Mouse (Mus musculus) limb, embryonic 15.5 days (tissue): ENCODE data around the gene Ptprh. TPM values are rescaled to one million over a fixed set of nuclear protein-coding genes. Genes with fewer than 3 reads are reported as not detected.
"Not testable (repeated sequence)": the region's sequence is repeated elsewhere in the genome, so short reads cannot be mapped to it uniquely, and the experiment has no call there.

ENCODE experiments used
- ATAC-seq: fragments of 200-750 bp; cut with Nextera tagmentation; 2 replicates; pipeline ENCODE4 v1.8.0; 2017; ENCODE audit warnings: low read depth, moderate TSS enrichment; ENCODE audit not compliant: insufficient number of reproducible peaks, low FRiP score, low TSS enrichment
- H3K27ac ChIP-seq: fragments of 300-500 bp; sonication (generic); 2 replicates; pipeline ENCODE4 v1.5.1; 2015; ENCODE audit warnings: moderate library complexity, mild to moderate bottlenecking, inconsistent platforms
- H3K27me3 ChIP-seq: fragments of 300-500 bp; sonication (generic); 2 replicates; pipeline ENCODE4 v1.6.1; 2015; ENCODE audit warnings: inconsistent platforms
- H3K36me3 ChIP-seq: fragments of 300-500 bp; sonication (generic); 2 replicates; pipeline ENCODE4 v1.6.1; 2015; ENCODE audit warnings: inconsistent platforms
- H3K4me1 ChIP-seq: fragments of 300-500 bp; sonication (generic); 2 replicates; pipeline ENCODE4 v1.6.1; 2015; ENCODE audit warnings: inconsistent platforms
- H3K4me2 ChIP-seq: fragments of 300-500 bp; sonication (generic); 2 replicates; pipeline ENCODE4 v1.6.1; 2015; ENCODE audit warnings: mild to moderate bottlenecking, inconsistent platforms
- H3K4me3 ChIP-seq: fragments of 300-500 bp; sonication (generic); 2 replicates; pipeline ENCODE4 v1.5.1; 2015; ENCODE audit warnings: mild to moderate bottlenecking, inconsistent platforms
- H3K9ac ChIP-seq: fragments of 300-500 bp; sonication (generic); 2 replicates; pipeline ENCODE4 v1.6.1; 2015; ENCODE audit warnings: inconsistent platforms
- H3K9me3 ChIP-seq: fragments of 300-500 bp; sonication (generic); 2 replicates; pipeline ENCODE4 v1.6.1; 2016; ENCODE audit warnings: inconsistent platforms
- WGBS: fragments of 180-500 bp; shearing (Covaris S2); methylation state at CpG from one replicate; pipeline ENCODE4 v1.1.7; 2015; 5-methylcytosine and 5-hydroxymethylcytosine counted together
- polyA plus RNA-seq: library from polyadenylated mRNA; unstranded; fragments of >200 nt; fragmentation: Nextera tagmentation; extraction: Ambion mirVana; gene quantifications from 2 replicates; pipeline ENCODE4 v1.2.1, GENCODE M21; 2015

Ptprh gene
- polyA plus RNA-seq, 1 experiment from 2014 or later, result not detected

DNA sequence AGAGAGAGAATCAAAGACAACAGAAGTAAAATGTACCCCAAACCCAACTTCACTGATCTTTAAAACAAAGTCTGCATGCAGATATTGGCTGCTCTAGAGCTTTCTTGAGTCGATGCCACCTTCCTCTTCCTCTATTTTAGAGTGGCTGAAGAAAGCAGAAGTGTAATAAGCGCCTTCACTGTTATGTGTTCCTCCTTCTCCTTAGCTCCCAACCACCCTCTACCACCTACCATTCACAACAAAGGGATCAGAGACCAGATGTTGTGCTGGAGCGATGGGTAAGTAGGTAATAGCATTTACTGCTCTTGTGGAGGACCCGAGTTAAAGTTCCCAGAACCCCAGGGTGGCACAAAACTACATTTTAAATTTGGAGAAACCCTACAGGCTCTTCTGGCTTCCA lies 6.8 kb downstream of the Ptprh start:
- H3K4me3 ChIP-seq, H3K9ac ChIP-seq, H3K9me3 ChIP-seq, H3K4me2 ChIP-seq, ATAC-seq, H3K27me3 ChIP-seq, H3K36me3 ChIP-seq, H3K27ac ChIP-seq, H3K4me1 ChIP-seq: not testable (repeated sequence)
- WGBS, result 69% methylated on average over 4 of the region's 4 CpGs

DNA sequence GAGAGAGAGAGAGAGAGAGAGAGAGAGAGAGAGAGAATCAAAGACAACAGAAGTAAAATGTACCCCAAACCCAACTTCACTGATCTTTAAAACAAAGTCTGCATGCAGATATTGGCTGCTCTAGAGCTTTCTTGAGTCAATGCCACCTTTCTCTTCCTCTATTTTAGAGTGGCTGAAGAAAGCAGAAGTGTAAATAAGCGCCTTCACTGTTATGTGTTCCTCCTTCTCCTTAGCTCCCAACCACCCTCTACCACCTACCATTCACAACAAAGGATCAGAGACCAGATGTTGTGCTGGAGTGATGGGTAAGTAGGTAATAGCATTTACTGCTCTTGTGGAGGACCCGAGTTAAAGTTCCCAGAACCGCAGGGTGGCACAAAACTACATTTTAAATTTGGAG lies 22.4 kb downstream of the Ptprh start:
- not testable (repeated sequence) for H3K27ac ChIP-seq, H3K27me3 ChIP-seq, H3K36me3 ChIP-seq, H3K9ac ChIP-seq, H3K9me3 ChIP-seq, H3K4me2 ChIP-seq, H3K4me1 ChIP-seq, ATAC-seq, H3K4me3 ChIP-seq
- WGBS, result 72% methylated on average over 3 of the region's 3 CpGs

DNA sequence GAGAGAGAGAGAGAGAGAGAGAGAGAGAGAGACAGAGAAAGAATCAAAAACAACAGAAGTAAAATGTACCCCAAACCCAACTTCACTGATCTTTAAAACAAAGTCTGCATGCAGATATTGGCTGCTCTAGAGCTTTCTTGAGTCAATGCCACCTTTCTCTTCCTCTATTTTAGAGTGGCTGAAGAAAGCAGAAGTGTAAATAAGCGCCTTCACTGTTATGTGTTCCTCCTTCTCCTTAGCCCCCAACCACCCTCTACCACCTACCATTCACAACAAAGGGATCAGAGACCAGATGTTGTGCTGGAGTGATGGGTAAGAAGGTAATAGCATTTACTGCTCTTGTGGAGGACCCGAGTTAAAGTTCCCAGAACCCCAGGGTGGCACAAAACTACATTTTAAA lies 31.5 kb downstream of the Ptprh start:
- not testable (repeated sequence) for H3K27ac ChIP-seq, ATAC-seq, H3K27me3 ChIP-seq, H3K4me2 ChIP-seq, H3K4me3 ChIP-seq, H3K9ac ChIP-seq, H3K36me3 ChIP-seq, H3K9me3 ChIP-seq, H3K4me1 ChIP-seq
- 50% methylated on average over 2 of the region's 2 CpGs for WGBS

DNA sequence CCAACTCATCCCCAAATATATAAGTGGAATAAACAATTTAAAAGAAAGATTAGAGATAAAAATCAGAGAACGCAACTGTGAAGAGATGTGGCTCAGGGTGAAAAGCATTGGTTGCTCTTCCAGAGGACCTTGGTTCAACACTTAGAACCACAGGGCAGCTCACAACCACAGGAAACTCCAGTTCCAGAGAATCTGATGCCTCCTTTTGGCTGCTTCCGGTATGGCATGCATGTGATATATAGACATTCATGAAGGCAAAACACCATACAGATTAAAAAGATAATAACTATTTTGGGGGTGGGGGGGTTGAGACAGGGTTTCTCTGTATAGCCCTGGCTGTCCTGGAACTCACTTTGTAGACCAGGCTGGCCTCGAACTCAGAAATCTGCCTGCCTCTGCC lies 41.2 kb downstream of the Ptprh start:
- Histone ChIP-seq H3K27me3 (no peaks in the 10 kb centered on the region), H3K9me3 (no peaks in the 10 kb centered on the region), H3K4me2 (no peak overlapping the region), H3K4me3 (no peak overlapping the region), H3K9ac (no peak overlapping the region), H3K36me3 (no peaks in the 10 kb centered on the region), H3K4me1 (no peaks in the 10 kb centered on the region), H3K27ac (no peak overlapping the region)
- no peak for ATAC-seq
- WGBS, result 90% methylated on average over 3 of the region's 3 CpGs

DNA sequence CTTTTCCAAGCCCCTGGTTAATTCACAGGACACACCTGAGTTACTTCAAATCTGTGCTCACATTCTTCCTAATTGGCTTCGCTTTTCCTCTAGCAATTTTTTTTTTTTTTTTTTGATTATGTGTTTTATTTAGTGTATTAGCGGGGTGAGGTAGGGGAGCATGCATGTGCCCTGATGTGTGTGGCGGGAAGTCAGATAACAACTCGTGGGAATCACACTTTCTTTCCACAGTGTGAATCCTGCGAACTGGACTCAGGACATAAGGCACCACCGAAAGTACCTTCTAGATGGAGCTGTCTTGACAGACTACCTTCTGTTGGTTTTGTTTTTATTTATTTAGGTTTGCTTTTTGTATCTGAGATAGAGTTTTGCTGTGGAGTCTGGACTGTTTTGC lies 46.7 kb downstream of the Ptprh start:
- 65% methylated on average over 6 of the region's 6 CpGs for WGBS
- peaks cover 4% of the 10 kb centered on the region; the same call in 1 of the 2 replicates for H3K27me3 ChIP-seq

DNA sequence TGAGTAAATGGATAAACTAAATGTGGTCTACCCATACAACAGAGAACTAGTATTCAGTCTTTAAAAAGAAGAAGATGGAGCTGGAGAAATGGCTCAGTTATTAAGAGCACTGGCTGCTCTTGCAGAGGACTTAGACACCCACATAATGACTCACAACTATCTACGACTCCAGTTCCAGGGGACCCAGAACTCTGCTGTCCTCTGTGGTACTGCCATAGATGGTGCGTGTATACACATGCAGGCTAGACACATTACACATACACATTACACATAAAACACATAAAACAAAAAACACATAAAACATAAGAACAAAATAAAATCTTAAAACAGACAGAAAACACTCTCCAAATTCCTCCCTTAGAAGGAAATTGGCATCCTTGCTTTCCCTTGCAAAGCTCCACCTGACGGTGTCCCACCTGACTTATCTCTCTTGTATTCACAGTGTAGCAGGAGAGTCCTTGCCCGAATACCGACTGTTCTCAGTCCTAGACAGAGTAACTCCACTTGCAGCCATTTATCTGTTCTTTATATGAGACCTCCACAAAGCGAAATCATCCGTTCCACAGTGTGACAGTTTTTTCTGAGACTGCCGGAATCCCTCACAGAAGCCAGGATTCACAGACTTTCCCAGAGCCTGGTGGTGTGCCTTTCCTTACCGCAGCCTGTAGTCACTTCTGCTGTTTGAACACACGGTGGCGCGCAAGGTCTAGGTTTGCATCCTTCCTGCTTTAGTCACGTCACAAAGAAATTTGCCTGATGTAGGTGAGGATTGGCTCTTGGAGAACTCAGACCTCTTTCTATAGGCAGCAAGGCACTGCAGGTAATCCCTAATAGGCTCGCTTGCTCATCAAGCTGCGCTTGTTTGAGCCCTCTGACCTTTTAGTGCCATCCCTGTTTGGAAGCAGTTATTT lies 47.3 kb downstream of the Ptprh start:
- peaks cover 4% of the 10 kb centered on the region; the same call in 1 of the 2 replicates for H3K27me3 ChIP-seq
- no peaks in the 10 kb centered on the region for H3K9me3 ChIP-seq
- no peaks in the 10 kb centered on the region for H3K36me3 ChIP-seq
- no peak overlapping the region for H3K27ac ChIP-seq
- H3K9ac ChIP-seq, result no peak overlapping the region
- H3K4me2 ChIP-seq, result no peak overlapping the region
- peak; percentile 72; the same call in 1 of the 2 replicates for ATAC-seq
- H3K4me1 ChIP-seq, result no peaks in the 10 kb centered on the region
- H3K4me3 ChIP-seq, result no peak overlapping the region
- 22% methylated on average over 15 of the region's 15 CpGs for WGBS

More for the DNA sequence above, 46.7 kb downstream of the Ptprh start:
- Histone ChIP-seq H3K27ac (no peak overlapping the region), H3K4me1 (no peaks in the 10 kb centered on the region), H3K4me3 (no peak overlapping the region), H3K9me3 (no peaks in the 10 kb centered on the region), H3K36me3 (no peaks in the 10 kb centered on the region), H3K9ac (no peak overlapping the region), H3K4me2 (no peak overlapping the region)
- no peak for ATAC-seq

DNA sequence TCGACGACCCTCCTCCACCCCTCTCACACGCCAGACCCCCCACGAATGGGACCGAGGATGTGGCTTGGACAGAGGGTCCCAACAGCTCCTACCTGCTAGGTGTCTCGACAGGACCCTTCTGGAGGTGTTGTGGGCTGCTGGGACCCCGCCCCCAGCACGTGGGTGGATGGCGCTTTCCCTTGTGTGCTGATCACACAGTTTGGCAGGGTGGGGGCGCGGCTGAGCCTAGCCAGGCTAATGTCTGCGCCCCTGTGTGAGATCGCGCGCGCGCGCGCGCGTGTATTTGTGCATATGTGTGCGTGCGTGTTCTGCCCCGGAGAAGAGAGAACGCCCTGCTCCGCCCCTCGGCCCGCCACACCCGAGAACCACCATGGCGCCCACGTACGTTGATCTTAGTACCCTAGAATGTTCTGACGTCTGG lies 56.6 kb downstream of the Ptprh start, which contains the start of gene Syt5:
TSS of gene Syt5 (minus strand) at position 321 of the 421 bp plus-strand sequence.
- H3K36me3 ChIP-seq, result no peaks in the 10 kb centered on the region
- peaks cover 9% of the 10 kb centered on the region; the same call in 1 of the 2 replicates for H3K27me3 ChIP-seq
- H3K4me3 ChIP-seq, result peak within 1 kb of the TSS; percentile 37
- no peaks in the 10 kb centered on the region for H3K9me3 ChIP-seq
- ATAC-seq, result no peak
- H3K27ac ChIP-seq, result no peak within 1 kb of the TSS
- H3K4me1 ChIP-seq, result peaks cover 12% of the 10 kb centered on the region
- no peak within 1 kb of the TSS for H3K9ac ChIP-seq
- peak within 1 kb of the TSS; percentile 82 for H3K4me2 ChIP-seq
- 9% methylated on average over 33 of the region's 33 CpGs for WGBS

DNA sequence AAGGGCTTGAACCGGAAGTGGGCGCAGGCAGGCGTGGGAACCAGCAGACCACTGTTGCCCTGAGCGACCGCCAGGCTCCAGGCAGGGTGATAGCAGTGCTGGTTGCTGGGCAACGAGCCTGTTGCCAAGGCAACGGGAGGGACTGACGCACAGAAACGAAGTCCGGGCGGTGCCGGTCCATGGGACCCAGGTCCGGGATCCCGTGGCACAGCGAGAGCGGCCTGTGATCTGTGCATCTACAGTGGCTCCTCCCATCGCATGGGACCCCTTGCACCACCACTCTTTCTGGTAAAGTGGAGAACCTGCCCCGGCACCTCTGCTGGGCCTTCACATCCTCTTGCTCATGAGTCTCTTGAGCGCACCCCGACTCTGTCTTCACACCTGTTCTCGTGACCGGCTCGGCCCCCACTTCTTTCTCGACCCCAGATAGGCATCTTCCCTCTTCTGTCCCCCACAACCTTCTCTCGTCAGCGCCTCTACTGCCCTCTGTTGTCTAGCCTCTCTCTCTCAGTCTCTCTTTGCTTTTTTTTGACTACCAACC lies 57.2 kb downstream of the Ptprh start:
- ATAC-seq, result no peak
- Histone ChIP-seq H3K27ac (no peak overlapping the region), H3K4me3 (peak overlapping the region; percentile 37), H3K27me3 (peaks cover 9% of the 10 kb centered on the region; the same call in 1 of the 2 replicates), H3K4me1 (peaks cover 12% of the 10 kb centered on the region), H3K9ac (no peak overlapping the region), H3K36me3 (no peaks in the 10 kb centered on the region), H3K4me2 (peak overlapping the region; percentile 82), H3K9me3 (no peaks in the 10 kb centered on the region)
- 4% methylated on average over 26 of the region's 26 CpGs for WGBS

DNA sequence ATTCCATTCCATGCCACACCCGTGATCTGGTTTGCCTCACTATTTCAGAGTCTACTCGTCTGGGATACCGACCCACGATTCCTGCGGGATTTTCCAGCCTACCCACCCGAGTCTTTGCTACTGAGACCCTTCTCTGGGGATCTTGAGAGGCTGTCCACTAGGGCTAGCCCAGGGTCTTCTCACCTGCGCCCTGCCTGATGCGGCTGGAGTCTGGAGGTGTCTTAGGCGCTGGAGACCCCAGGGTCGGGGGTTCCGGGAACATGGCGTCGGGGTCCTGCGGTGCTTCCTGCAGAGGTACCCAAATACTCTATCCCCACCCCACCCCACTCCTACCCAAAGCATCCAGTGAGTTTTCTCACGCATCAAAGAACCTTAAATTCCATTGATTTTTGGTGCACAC lies 57.8 kb downstream of the Ptprh start:
- Histone ChIP-seq H3K27me3 (peaks cover 9% of the 10 kb centered on the region; the same call in 1 of the 2 replicates), H3K4me2 (no peak overlapping the region), H3K36me3 (no peaks in the 10 kb centered on the region), H3K9ac (no peak overlapping the region), H3K27ac (no peak overlapping the region), H3K9me3 (no peaks in the 10 kb centered on the region), H3K4me1 (peaks cover 12% of the 10 kb centered on the region), H3K4me3 (no peak overlapping the region)
- ATAC-seq, result no peak
- 68% methylated on average over 15 of the region's 15 CpGs for WGBS

DNA sequence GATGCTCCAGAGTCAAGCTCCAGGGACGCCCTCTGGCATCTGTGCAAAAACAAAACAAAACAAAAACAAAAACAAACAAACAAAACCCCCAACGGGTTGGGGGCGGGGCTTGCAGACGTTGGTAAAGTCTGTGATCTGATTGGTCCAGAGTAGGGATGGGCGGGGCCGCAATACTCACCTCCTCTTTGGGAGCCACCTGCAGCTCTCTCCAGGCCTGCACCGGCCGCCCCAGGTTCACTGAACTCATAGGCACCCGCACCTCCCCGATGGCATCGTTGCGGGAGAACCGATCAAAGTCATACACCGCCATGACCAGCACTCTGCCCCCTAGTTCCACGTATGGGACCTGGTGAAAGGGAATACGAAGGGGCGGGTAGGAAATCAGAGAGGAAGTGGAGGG lies 61.8 kb downstream of the Ptprh start:
- ATAC-seq, result no peak
- 36% methylated on average over 17 of the region's 17 CpGs for WGBS

DNA sequence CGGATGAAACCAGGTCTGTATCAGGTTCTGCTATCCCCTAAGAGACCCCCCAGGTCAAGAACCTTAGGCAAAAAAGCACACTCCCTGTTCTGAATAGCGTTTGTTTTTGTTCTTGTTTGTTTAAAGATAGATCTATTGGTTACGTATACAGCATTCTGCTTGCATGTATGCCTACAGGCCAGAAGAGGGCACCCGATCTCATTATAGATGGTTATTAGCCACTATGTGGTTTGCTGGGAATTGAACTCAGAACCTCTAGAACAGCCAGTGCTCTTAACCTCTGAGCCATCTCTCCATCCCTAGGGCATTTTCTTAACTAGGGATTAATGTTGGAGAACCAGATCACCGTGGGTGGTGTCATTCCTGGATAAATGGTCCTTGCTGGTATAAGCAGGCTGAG lies 62.5 kb downstream of the Ptprh start:
- Histone ChIP-seq H3K4me3 (no peak overlapping the region), H3K27ac (no peak overlapping the region), H3K4me1 (peaks cover under 1% of the 10 kb centered on the region), H3K9me3 (no peaks in the 10 kb centered on the region), H3K27me3 (0 out of 2 replicates have a peak, but pooled peaks cover 3% of the 10 kb centered on the region), H3K36me3 (no peaks in the 10 kb centered on the region), H3K4me2 (no peak overlapping the region), H3K9ac (no peak overlapping the region)
- WGBS, result 62% methylated on average over 5 of the region's 5 CpGs
- ATAC-seq, result no peak

More for the DNA sequence above, 61.8 kb downstream of the Ptprh start:
- H3K4me1 ChIP-seq, result peaks cover 8% of the 10 kb centered on the region
- H3K9me3 ChIP-seq, result no peaks in the 10 kb centered on the region
- no peak overlapping the region for H3K27ac ChIP-seq
- H3K36me3 ChIP-seq, result no peaks in the 10 kb centered on the region
- H3K4me2 ChIP-seq, result no peak overlapping the region
- H3K27me3 ChIP-seq, result peaks cover 6% of the 10 kb centered on the region; the same call in 1 of the 2 replicates
- no peak overlapping the region for H3K9ac ChIP-seq
- H3K4me3 ChIP-seq, result no peak overlapping the region

DNA sequence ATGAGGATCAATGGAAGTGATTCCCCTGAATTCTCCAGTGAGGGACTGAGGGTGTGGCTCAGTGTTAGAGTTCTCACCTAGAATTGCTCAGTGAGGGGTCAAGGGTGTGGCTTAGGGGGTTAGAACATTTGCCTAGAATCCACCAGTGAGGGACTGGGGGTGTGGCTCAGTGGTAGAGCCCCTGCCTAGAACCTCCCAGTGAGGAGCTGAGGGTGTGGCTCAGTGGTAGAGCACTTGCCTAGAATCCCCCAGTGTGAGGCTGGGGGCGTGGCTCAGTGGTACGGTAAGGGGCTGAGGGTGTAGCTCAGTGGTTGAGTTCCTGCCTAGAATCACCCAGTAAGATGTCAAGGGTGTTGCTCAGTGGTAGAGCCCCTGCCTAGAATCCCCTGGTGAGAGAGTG lies 64.8 kb downstream of the Ptprh start:
- Histone ChIP-seq H3K9ac (no peak overlapping the region), H3K4me2 (no peak overlapping the region), H3K4me1 (no peaks in the 10 kb centered on the region), H3K27ac (no peak overlapping the region), H3K27me3 (no peaks in the 10 kb centered on the region), H3K36me3 (no peaks in the 10 kb centered on the region), H3K4me3 (no peak overlapping the region), H3K9me3 (no peaks in the 10 kb centered on the region)
- 63% methylated on average over 2 of the region's 2 CpGs for WGBS
- ATAC-seq, result no peak
